In genomic region chr5:110809667-110810325, GRCm38 (mm10) we compare ENCODE assay signal across 8 mouse cellular contexts. TPM values are rescaled to one million over a fixed set of nuclear protein-coding genes. Genes with fewer than 3 reads are reported as not detected.
DNase-seq lines count a peak whose midpoint lies in the region; ATAC-seq and TF ChIP-seq lines count a peak whose summit lies in the region.

TSS of gene Ulk1 (minus strand) at chr5:110810097.

- H3K27ac ChIP-seq in hindbrain, embryonic 14.5 days, result peak within 1 kb of the TSS; percentile 85

- H3K4me2 ChIP-seq in hindbrain, embryonic 14.5 days (replicated peaks), result peak within 1 kb of the TSS; percentile 100

- no peaks in the 10 kb centered on the region for H3K9me3 ChIP-seq in hindbrain, embryonic 14.5 days (ENCODE audit: control insufficient read depth, low read length)

- no peak for TF ChIP-seq CTCF in Patski (IDR thresholded peaks at IDR 0.05)

- ATAC-seq in Patski, result peak; percentile 94
- peak; percentile 95 for ATAC-seq in hindbrain, embryonic 14.5 days (ENCODE audit: low FRiP score)

- no peaks in the 10 kb centered on the region for H3K27me3 ChIP-seq in Patski
- no peaks in the 10 kb centered on the region for H3K27me3 ChIP-seq in hindbrain, embryonic 14.5 days (ENCODE audit: control insufficient read depth, insufficient read depth, low read length)

- H3K4me3 ChIP-seq in hindbrain, embryonic 14.5 days (replicated peaks; ENCODE audit: low read length), result peak within 1 kb of the TSS; percentile 88

- peak within 1 kb of the TSS; percentile 95 for H3K9ac ChIP-seq in hindbrain, embryonic 14.5 days

- in situ Hi-C loops in Patski (cut with MboI; ENCODE audit: low pct_unique_long_range_greater_than_20kb), result no loop called here

- POLR2A ChIA-PET in Patski (lab: Charles Lee), result no interaction called here

- under 1% methylated on average over 74 of the region's 80 CpGs for WGBS in hindbrain, embryonic 14.5 days

- CTCF ChIA-PET in Patski (lab: Charles Lee), result interaction anchor here (1.3 to 2.1 kb wide), 3 partner anchors 11 to 29 kb away, joined by 3 to 7 read pairs (median 5); no protein-coding TSS in a partner anchor

- DNase-seq in Patski (ENCODE audit: low read depth, low spot score), result peak; percentile 98
- peak; percentile 100 for DNase-seq in cerebellum, postnatal 14 days
- peak; percentile 96 to 99 for DNase-seq in frontal cortex, postnatal 25 days (ENCODE audit: low spot score in 2 of 2)
- peak; percentile 98 for DNase-seq in hindbrain, embryonic 14.5 days (ENCODE audit: low spot score)
- DNase-seq in layer of hippocampus, postnatal 36 days, result peak; percentile 99
- peak; percentile 100 for DNase-seq in lung, postnatal 36 days
- DNase-seq in retina, postnatal 1 day, result peak; percentile 99
- DNase-seq in urinary bladder, adult 18-20 months (ENCODE audit: low spot score in 2 of 2), result peak; percentile 99

- peaks cover 30% of the 10 kb centered on the region for H3K4me1 ChIP-seq in hindbrain, embryonic 14.5 days (replicated peaks; ENCODE audit: control insufficient read depth, insufficient read depth, low read length)

- peaks cover 13% of the 10 kb centered on the region; the same call in 1 of the 2 replicates for H3K36me3 ChIP-seq in hindbrain, embryonic 14.5 days (replicated peaks; ENCODE audit: control insufficient read depth, insufficient read depth)

RNA-seq across cellular contexts. Expression of gene Ulk1, which starts in this region (rescaled TPM):
- 63.7 TPM for polyA plus RNA-seq in Patski (2021)
- 48.9 and 49.6 TPM in 2 replicates for polyA plus RNA-seq in hindbrain, embryonic 14.5 days (2014; fragmentation: Nextera tagmentation; extraction: Ambion mirVana)
- total RNA-seq in layer of hippocampus, postnatal 36 days (2021), result 10 to 100 TPM; 63.5 to 81.7 TPM

Comparison
In these comparisons a context has a peak if more than half of its experiments do, and no peak if none do; other contexts are left out.
1. Peak in every context shown above with its lines: DNase-seq, ATAC-seq, H3K4me3 ChIP-seq and H3K27ac ChIP-seq.